Mouse (Mus musculus): ENCODE results near the gene Smc2.

- no peak for TF ChIP-seq ZMIZ1 (IDR thresholded peaks at IDR 0.05; ENCODE audit: low read depth, low read length)
- TF ChIP-seq POLR2A (IDR thresholded peaks at IDR 0.05; ENCODE audit: control insufficient read depth in 1 of 2, insufficient read depth in 1 of 2, low read depth in 1 of 2, low read length in 2 of 2, poor library complexity in 1 of 2): no peak
- TF ChIP-seq CTCF (IDR thresholded peaks at IDR 0.05 in 2 of 3, conservative IDR thresholded peaks at IDR 0.05 in 1 of 3; ENCODE audit: control insufficient read depth in 1 of 3, insufficient read depth in 1 of 3, low read depth in 2 of 3, low read length in 3 of 3, poor library complexity in 1 of 3, severe bottlenecking in 1 of 3): no peak
- no peak for TF ChIP-seq KAT2A (conservative IDR thresholded peaks at IDR 0.05; ENCODE audit: low read depth, low read length)
- no peak for TF ChIP-seq MAX (IDR thresholded peaks at IDR 0.05; ENCODE audit: low read length)
- no peak for TF ChIP-seq TAL1 (IDR thresholded peaks at IDR 0.05; ENCODE audit: low read length)
- no peak for TF ChIP-seq HCFC1 (IDR thresholded peaks at IDR 0.05; ENCODE audit: low read depth, low read length)
Measured at GRCm38 (mm10) chr4:52519301-52519700, 80.3 kb downstream of the Smc2 start.
